Mouse (Mus musculus) liver, adult 2 months (tissue): Measurements from ENCODE around the gene Hist1h2ag.

Experiments used
- CTCF ChIP-seq: fragments of 200-500 bp; IDR thresholded peaks from 2 replicates; pipeline ENCODE4 v1.5.1; 2011; ENCODE audit warnings: low read depth, low read length, control low read depth
- POLR2A ChIP-seq: fragments of 200-500 bp; IDR thresholded peaks from 2 replicates; pipeline ENCODE4 v1.6.1; 2011; ENCODE audit warnings: low read length, control low read depth; ENCODE audit not compliant: insufficient read depth; ENCODE audit errors: extremely low read depth

GRCm38 (mm10) chr13:21997201-21997820, 45.4 kb downstream of the Hist1h2ag start:
- TF ChIP-seq CTCF (no peak), POLR2A (no peak)
